Mouse (Mus musculus): ENCODE measurements around the gene Epn3.

DNA sequence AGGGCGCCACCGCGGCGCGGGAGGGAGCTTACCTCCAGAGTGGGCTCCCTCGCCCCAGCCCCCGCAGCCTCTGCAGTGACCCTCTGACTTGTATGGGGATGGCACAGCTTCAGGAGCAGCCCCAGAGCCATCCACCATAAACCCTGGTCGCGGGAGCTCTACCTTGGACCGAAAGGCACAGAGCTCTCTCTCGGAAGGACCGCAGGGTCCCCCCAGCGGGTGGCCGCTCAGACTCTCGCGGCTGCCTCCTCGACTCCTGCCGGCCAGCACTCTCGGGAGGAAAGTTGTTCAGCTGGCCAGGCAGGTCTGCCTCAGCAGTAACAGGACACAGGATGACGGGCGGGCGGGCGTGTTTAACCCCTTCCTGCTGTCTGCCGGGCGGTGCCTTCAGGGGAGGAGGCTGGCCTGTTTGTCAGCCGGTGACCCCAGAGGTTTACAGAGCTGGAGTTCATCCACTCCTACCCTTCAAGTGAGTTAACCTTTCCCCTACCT lies at the start of gene Epn3:
- TF ChIP-seq POLR2A (IDR thresholded peaks at IDR 0.05; ENCODE audit: borderline replicate concordance, low read depth, low read length) (no peak), CTCF (IDR thresholded peaks at IDR 0.05; ENCODE audit: low read depth, low read length) (no peak)

Measured in bone marrow macrophage, adult 2 months (primary cell).